Mouse (Mus musculus) thymus, postnatal 0 days (tissue): ENCODE measurements around the gene Fkbp1a. TPM values are rescaled to one million over a fixed set of nuclear protein-coding genes. Genes with fewer than 3 reads are reported as not detected.
A peak's percentile ranks its signal among the peaks of the same experiment; 100 is the strongest.

Experiments used
- DNase-seq: peaks from one replicate; pipeline ENCODE4 v3.0.0-alpha.2; 2015; ENCODE audit warnings: low spot score
- polyA plus RNA-seq: library from polyadenylated mRNA; unstranded; fragments of >200 nt; fragmentation: Nextera tagmentation; extraction: Ambion mirVana; gene quantifications from 2 replicates; pipeline ENCODE4 v1.2.1, GENCODE M21; 2015

Fkbp1a gene
- polyA plus RNA-seq, 1 experiment from 2014 or later: 427 TPM

DNA sequence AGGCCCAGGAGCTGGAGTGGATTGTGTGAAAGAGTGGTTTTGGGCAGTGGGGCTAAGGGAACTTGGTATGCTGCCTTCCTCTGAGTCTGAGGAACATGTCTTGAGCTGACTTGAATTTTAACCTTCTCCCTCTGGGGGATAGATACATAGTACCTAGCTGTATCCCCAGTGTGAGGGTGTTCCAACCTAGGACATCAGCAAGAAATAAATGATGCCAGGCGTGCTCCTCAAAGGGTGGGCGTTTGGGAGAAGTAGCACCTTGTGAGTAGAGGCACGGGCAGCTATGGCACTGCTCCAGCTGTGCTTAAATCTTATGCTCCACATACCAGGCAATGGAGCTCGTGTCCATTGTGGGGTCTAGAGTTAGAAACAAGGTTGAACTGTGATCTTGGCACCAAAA is 4.3 kb downstream of the Fkbp1a start:
- no peak for DNase-seq

DNA sequence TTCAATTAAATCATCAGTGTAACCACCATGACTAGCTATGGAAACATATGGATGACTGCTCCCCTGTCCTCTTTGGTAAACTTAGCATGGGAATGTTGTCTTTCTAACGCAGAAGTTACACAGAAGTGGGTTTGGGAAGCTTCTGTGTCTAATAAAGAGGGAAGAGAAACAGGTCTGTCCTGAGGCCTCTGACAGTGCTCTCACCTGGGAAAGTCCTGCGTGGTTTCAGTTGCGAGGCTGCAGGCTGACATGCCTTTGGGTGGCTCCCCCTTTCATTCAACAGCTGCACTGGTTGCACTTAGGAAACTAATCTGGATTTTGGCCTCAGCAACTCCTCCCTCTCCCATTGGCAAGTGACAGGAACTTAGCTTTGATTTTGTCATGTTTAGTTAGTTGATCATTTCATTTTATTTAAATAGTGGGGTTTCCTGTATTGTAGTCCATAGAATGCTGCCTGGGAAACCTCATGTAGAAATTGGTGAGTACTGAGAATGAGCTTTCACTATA is 7.4 kb downstream of the Fkbp1a start:
- no peak for DNase-seq

DNA sequence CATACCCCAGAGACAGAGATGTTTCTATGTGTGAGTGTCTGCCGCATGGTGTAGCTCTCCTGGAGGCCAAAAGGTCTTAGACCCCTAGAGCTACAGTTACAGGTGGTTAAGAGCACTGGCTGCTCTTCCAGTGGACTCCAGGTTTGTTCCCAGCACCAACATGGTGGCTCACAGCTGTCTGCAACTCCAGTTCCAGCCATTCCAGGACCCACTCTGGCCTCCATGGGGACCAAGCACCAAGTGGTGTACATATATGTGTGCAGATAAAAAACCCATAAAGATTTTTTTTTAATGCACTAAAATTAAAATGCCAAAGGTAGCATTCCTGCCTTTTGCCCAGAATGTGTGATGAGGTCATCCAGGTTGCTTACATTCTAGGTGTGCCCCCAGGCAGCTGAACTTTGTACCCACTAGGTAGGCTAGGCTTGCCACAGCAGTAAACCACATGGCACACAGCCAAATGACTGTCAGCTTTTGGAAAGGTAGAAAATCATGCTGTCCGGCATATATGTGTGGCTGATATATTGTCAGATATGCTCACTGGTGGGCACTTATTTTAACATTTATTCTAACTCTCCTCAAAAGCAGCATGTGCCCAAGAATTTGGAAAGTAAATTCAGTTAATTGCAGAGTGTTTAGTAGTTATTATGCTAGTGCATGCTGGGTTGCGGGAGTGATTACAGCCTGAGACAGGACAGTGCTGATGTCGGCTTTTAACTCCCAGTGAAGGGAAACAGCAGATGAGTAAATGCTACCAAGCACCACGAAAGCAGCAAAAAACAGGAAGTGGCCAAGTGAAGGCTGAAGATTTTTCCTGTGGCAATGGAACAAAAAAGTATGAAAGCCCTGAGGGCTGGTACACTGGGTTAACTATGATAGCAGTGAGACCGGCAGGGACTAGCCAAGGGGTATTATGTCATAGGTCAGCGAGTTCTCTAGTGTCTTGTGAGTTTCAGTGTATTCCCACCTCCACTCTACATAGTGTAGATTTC is 20.9 kb downstream of the Fkbp1a start:
- DNase-seq: no peak

DNA sequence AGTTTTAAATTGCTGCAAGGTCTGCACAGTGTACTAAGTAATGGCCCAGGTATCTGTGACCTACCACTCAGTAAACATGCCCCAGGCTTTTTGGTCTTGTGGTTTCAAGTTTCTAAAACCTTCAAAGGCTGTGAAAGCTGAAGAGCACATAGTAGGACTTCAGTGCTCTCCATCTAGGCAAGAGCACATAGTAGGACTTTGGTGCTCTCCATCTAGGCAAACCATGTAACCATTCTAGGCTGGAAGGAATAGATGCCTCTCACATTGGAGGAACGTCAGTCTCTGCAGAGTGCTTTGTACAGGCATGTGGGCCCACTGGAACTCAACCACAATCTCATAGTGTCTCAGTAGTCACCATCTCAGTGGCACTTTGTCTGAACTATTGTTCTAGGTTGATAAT is 21.7 kb downstream of the Fkbp1a start:
- DNase-seq: no peak

DNA sequence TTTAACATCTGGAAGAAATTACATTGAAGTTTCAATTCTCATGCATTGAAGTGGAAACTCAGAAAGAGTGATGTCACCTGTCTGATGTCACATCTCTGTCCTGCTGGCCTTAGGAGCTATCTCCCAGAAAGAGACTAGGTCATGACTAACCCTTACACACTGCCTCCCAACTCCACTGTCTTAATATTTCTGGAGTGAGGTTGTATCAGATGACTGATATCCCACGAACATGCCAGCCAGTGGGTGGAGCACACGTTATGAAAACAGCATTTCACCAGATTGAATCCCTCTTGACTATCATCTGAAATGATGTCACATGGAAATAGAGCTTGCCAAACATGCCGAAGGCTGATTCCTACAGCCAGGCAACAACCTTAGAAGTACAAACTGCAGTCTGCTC is 22.7 kb downstream of the Fkbp1a start:
- no peak for DNase-seq

DNA sequence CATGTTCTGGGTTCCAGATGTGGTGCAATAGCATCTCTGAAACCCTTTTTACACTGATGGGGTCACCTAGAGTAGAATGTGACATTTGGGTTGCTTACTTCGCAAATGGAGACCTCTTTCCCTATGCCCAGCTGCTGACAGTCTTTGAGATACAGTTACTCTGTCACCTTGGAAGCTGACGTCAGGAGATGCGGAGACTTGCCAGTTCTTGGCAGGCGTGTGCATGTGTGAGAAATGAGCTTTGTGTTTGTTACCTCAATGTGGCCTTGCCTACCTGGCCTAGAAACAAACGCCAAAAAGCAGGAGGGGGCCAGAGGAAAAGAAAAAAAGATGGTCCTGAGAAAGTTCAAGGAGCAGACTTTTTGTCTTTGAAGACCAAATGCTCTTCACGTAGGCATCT is 24.6 kb downstream of the Fkbp1a start:
- DNase-seq: no peak

DNA sequence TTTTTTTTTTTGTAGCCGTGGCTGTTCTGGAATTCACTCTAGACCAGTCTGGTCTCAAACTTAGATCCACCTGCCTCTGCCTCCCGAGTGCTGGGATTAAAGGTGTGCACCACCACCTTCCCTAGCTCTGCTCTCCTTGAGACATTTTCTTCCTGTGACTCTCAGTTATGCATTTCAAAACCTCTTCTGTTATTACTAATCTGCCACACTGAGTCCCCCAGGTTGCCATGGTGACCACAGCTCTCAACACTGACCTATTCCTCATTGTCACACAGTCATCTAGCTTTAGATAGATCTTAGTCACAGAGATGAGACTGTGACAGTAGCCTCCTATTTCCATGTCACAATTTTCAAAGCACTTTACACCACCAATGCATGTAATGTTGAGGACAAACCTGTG is 27.2 kb downstream of the Fkbp1a start:
- DNase-seq: no peak

DNA sequence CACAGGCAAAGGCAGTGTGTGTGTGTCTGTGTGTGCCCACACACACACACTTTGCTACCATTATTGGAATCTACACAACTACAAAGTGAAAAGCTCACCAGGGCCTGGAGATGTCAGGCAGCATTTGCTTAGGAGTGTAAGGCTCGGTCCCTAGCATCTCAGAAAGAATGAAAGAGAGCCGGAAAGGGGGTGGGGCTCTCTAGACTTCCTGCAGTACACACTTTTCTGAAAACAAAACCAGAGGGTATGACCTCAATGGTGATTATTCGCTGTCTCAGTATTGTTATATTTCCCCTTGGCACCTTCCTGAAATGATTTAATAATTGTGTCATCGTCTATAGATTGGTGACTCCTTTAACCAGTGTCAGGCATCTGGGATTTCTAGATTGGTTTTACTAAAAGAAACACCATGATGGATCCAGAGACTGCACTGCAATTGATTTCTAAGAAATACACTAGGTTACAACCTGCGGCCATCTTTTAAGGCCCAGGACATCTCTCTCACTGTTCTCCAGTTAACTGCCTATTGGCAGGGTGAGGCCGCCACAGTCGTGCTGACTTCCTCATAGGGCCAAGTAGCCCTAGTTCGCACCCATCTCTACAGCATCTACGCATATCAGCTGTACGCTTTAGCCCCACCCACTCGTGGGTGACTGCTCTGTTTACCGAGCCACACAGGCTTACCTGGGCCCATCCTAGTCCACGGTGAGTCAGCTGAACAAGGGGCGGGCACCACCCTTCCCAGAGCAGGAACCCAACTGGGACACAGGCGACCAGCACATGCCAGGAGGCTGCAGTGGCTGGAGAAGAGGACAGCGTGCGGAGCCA is 29.8 kb downstream of the Fkbp1a start, which contains the start of gene Sdcbp2:
Sdcbp2 (plus strand) TSS at position 750 of the 828 bp plus-strand sequence.
- DNase-seq: no peak

DNA sequence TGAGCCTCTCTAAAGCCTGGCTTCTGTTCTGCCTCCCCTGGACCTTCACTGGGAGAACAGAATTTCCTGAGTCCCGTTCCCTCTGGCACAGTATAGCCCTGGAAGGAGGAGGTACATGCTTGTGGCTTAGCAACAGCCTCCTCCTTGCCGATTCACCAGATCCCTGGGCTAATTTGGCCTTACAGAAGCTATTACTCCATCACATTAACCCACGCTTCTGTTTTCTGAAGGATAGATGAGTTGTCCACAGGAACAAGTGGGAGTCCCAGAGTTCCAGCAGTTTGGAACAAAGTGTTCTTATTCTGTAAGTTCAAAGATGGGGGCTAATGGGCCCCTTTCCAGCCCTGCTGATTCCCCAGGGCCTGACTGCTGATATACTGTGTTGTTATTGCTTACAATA is 31.4 kb downstream of the Fkbp1a start:
- DNase-seq: no peak

DNA sequence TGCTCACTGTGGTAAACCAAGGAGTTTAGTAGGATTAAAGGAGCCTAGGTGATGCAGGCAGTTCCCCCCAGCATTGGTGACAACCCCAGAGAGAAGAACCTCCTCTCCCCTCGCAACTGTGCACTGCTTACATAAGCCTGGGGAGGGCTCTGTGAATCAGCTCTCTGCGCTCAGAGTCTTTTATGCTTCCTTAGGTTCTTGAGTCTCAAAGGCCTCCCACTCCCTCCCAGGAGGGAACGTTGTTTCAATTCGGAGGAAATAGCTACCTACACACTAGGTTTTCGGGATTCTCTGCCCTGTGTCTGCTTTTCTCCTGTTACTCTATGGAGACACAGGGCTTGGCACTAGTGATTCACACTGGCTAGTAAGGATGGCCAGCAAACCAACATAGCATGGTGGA is 32.3 kb downstream of the Fkbp1a start:
- no peak for DNase-seq

DNA sequence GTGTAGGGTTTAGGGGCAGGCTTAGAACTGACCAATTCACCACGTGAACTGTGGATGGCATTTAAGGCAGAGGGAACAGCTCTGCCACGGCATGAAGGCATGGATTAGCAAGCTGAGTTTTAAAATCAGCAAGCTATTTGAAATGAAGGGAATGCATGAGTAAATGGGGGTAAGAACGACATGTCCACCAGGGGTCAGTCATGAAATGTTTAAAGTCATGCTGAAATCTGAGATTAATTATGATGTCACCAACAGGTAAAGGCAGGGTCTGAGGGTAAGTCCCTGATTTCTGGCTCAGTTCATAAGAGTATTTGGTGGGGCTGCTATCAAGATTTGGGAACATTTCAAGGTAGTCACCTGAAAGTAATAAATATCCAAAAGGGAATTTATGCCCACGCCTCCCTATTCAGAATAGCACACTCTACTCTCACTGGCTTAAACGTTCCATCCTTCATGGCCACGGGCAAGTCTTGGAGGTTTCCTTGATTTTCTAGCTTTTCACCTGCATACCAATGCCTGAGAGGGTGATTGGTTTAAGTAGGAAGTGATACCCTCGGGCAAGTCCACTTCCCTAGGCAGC is 32.9 kb downstream of the Fkbp1a start:
- no peak for DNase-seq

DNA sequence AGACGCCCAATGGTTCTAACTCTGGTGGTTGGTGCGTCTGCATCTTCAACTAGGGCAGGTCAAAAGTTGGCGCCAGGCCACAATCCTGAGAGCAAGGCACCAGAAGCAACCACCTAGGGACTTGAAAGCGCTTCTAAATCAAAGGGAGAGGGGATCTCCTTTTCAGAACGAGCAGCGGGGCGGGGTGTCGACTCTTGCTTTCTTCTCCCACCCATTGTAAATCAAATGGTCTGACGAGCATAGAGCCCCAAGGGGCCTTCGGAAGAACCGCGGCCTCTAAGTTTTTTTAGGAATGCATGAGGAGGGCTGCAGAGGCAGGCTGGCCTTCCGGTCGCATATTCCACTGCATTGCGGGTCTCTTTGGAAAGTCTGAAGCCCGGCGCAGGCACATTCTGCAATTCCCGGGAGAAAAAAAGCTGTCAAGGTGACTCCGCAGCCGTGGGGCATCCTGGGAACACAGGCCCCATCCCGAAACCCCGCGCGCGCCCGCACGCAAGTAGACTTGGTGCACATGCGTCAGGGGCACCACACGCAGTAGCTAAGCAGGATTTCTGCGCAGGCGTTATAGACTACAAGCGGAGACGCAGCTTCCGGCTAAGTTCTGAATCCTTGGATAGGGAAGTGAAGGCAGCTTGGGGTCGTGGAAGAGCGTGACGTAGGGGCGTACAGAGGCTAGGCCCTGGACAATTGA is 33.6 kb downstream of the Fkbp1a start:
- peak; percentile 75 for DNase-seq

DNA sequence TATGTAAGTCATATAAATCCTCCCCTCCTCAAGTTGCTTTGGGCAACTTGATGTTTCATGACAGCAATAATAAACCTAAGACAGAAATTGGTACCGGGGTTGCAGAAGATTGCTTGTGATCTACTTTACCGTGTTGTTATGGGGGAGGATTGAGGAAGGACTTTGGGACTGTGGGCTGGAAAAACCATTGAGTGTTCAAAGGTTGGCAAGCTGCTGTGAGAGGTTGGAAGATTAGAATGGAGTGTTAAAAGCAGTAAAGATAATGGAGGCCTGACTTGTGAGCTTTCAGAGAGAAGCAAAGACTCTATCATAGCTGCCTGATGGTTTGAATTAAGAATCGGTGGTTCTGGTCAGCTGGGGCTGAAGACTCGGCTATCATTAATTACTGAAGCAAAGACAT is 36.9 kb downstream of the Fkbp1a start:
- DNase-seq: no peak

DNA sequence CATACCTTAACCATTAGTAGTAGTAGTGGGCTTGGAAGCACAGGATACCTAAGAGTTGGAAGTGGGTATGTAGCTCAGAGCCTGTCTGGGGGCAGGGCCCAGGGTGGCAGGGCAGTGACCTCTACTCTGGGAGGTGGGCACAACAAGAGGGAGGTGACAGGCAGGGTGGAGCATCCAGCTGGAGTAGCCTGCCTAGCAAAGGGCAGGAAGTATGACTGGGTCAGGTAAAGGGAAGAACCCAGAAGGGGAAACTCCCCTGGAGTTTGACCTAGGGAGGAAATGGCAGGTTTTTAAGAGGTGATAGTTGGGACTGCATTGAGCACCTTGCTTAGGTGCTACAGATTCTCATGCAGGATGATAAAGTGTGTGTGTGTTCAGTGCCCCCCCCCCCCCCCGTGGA is 38.7 kb downstream of the Fkbp1a start:
- no peak for DNase-seq

DNA sequence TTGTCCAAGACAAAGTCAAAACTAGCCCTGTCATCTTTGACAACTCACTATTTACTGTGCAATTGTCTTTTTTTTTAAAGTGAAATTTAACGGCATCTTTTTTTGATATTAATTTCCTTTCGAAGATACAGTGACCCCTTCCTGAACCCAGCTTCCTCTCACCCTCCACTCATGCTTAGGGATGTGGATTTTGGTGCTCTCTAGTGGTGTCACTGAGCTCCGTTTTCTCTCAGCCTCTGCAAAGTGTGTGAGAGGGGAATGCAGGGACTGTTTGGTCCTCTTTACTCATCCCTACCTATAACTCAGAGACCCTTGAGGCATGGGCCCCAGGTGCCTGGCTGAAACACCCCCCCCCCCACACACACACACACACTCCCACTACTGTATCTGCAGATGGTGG is 43.7 kb downstream of the Fkbp1a start:
- DNase-seq: no peak

DNA sequence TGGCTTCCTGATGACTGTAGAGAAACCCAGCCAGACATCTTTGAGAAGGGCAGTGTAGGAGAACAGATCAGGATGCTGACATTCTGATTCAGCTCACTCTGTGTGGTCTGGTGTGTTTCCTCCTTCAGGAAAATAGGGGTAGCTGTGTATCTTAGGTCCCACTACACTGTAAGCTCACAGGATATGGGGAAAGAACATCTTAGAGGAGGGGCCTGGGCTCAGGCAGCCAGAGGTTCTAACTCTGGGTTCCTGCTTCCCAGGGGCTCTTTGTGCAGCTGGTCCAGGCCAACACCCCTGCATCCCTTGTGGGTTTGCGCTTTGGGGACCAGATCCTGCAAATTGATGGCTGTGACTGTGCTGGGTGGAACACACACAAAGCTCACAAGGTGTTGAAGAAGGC is 44.5 kb downstream of the Fkbp1a start:
- DNase-seq: no peak

DNA sequence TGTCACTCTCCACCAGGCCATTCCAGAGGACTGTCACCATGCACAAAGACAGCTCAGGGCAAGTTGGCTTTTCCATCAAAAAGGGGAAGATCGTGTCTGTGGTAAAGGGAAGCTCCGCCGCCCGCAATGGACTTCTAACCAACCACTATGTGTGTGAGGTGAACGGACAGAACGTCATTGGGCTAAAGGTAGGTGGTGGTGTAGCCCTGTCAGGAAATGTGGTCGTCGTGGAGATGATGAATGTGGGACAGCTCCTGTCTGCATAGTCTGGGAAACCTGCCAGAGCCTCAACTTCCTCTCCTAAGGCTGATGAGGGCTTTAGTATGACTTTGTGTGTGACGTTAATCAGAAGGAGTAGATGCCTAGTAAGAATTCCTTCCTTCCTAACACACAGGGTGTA is 45.0 kb downstream of the Fkbp1a start:
- DNase-seq: no peak

DNA sequence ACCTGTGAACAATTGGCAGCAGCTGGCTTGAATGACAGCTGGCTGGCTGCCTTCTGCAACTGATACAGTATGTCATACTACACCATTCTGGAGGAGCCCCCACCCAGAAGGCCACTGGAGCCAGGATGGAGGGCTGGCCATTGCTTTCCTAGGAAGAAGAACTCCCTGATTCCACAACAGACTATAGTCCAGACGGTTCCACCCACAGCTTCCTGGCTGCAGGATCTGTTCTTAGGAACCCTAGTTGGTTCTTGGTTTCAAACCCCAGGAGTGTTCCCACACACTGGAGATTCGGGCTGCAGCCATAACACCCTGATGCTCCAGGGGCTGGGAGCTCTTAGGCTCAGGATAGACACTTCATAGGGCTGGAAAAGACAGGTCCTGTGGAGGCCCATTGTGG is 55.8 kb downstream of the Fkbp1a start:
- DNase-seq: no peak

DNA sequence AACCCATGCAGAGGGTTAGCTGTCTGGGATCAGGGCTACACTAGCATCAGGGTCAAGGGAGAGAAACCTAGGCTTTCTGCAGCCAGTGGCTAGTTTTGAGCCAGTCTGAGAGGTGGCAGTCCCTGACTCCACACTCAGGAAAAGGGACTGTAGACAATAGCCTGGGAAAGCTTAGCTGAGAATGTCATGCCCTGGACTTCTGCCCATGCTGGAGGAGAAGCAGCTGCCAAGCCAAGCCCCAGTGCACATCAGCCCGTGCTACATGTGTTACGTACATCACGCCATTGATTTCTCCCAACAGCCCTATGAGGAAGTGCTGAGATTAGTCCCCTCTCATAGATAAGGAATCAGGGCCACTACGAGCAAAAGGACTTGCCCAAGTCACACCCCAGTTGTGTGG is 59.8 kb downstream of the Fkbp1a start:
- DNase-seq: no peak

DNA sequence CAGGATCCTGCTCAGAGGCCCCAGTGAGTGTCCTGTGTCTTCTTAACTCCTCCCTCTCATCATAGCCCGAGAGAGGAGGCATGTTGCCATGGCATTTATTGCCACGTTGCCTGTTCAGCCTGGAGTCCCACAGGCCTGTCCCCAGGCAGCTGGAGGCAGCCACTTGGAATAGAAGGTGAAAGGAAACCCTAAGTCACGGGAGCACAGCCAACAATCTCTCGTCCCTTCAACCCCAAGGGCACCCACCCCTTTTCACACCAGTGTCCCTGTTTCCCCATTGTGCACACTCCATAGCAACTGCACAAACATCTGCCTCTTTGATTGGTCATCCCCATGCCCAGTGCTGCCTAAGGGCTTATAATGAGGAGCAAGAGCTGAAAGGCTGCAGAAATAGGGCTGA is 61.3 kb downstream of the Fkbp1a start:
- DNase-seq: no peak

DNA sequence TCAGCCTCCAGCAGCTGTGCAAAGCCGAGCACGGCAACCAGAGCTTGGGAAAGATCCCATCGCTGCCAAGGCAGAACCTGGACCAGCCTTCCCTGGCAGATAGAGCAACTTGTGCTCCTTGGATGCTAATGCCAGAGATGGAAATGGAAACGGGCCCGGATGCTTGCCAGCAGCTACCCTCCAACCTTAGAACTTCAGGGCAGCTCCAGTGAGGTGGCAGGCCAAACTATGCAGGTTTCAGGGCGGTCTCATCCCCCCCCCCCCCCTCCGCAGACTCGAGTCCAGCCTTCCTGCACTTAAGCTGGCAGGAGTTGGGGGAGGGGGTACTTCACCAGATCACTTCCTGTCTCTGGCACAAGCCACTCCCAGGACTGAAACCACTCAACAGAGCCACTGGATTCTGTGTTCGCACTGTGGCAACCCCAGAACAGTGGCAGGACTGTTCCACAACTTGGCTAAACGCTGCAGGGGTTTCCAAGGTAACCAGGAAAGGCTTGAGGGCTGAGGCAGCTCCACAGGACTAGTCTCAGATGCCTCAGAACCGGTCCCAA is 63.2 kb downstream of the Fkbp1a start:
- DNase-seq: peak; percentile 24
